Mouse (Mus musculus) thymus, adult 2 months (tissue): Measurements from ENCODE around the gene Dact2. TPM values are rescaled to one million over a fixed set of nuclear protein-coding genes. Genes with fewer than 3 reads are reported as not detected.

Experiments
- DNase-seq: peaks from one replicate; pipeline ENCODE4 v3.0.0; 2021
- H3K27ac ChIP-seq: fragments of 200-500 bp; 2 replicates; pipeline ENCODE4 v1.5.1; 2012; ENCODE audit warnings: low read length, control low read depth; ENCODE audit not compliant: control insufficient read depth, insufficient read depth
- H3K27me3 ChIP-seq: fragments of 200-500 bp; 2 replicates; pipeline ENCODE4 v1.6.1; 2012; ENCODE audit warnings: mild to moderate bottlenecking, low read length, moderate library complexity, mixed read lengths; ENCODE audit not compliant: control insufficient read depth, insufficient read depth
- H3K36me3 ChIP-seq: fragments of 200-500 bp; 2 replicates; pipeline ENCODE4 v1.6.1; 2012; ENCODE audit warnings: mild to moderate bottlenecking, low read length, moderate library complexity; ENCODE audit not compliant: control insufficient read depth, insufficient read depth
- H3K4me1 ChIP-seq: fragments of 200-500 bp; replicated peaks from 2 replicates; pipeline ENCODE4 v1.6.1; 2012; ENCODE audit warnings: low read length; ENCODE audit not compliant: control insufficient read depth, insufficient read depth
- H3K4me3 ChIP-seq: fragments of 200-500 bp; 2 replicates; pipeline ENCODE4 v1.5.1; 2012; ENCODE audit warnings: mild to moderate bottlenecking, low read length, control low read depth, moderate library complexity; ENCODE audit not compliant: control insufficient read depth, insufficient read depth
- CTCF ChIP-seq: fragments of 200-500 bp; IDR thresholded peaks from 2 replicates; pipeline ENCODE4 v1.5.1; 2012; ENCODE audit warnings: mild to moderate bottlenecking, control low read depth, low read length, moderate library complexity, borderline replicate concordance; ENCODE audit not compliant: control insufficient read depth, poor library complexity, insufficient read depth; ENCODE audit errors: extremely low read depth
- POLR2A ChIP-seq: fragments of 200-500 bp; IDR thresholded peaks from 2 replicates; pipeline ENCODE4 v1.6.1; 2012; ENCODE audit warnings: mild to moderate bottlenecking, low read length, control low read depth, moderate library complexity; ENCODE audit not compliant: control insufficient read depth, poor library complexity, insufficient read depth; ENCODE audit errors: extremely low read depth
- WGBS: fragments of 180-500 bp; shearing (Covaris S2); methylation state at CpG from one replicate; pipeline ENCODE4 v1.1.7; 2018; 5-methylcytosine and 5-hydroxymethylcytosine counted together
- polyA plus RNA-seq: library from polyadenylated mRNA; depleted of rRNA; stranded (reverse); fragments of >200 nt; gene quantifications from 2 replicates; pipeline ENCODE4 v1.2.3, GENCODE M21; 2012

The Dact2 gene
- polyA plus RNA-seq, 1 experiment: 45.8 TPM

GRCm38 (mm10) chr17:14173459-14173858 lies 30.6 kb downstream of the Dact2 start:
- TF ChIP-seq CTCF (no peak), POLR2A (no peak)
- Histone ChIP-seq H3K4me1 (no peaks in the 10 kb centered on the region), H3K36me3 (no peaks in the 10 kb centered on the region), H3K27me3 (no peaks in the 10 kb centered on the region), H3K4me3 (no peak overlapping the region), H3K27ac (no peak overlapping the region)
- peak; percentile 16 for DNase-seq
- 81% methylated on average over 1 of the region's 1 CpGs for WGBS

GRCm38 (mm10) chr17:14172731-14173130 lies 31.4 kb downstream of the Dact2 start:
- H3K4me1 ChIP-seq: no peaks in the 10 kb centered on the region
- H3K27me3 ChIP-seq: no peaks in the 10 kb centered on the region
- no peak overlapping the region for H3K27ac ChIP-seq
- no peak for TF ChIP-seq CTCF
- no peak for TF ChIP-seq POLR2A
- peak; percentile 59 for DNase-seq
- H3K4me3 ChIP-seq: no peak overlapping the region
- no peaks in the 10 kb centered on the region for H3K36me3 ChIP-seq

GRCm38 (mm10) chr17:14172184-14172583 lies 31.9 kb downstream of the Dact2 start:
- TF ChIP-seq CTCF (no peak), POLR2A (no peak)
- Histone ChIP-seq H3K4me3 (no peak overlapping the region), H3K36me3 (no peaks in the 10 kb centered on the region), H3K4me1 (no peaks in the 10 kb centered on the region), H3K27me3 (no peaks in the 10 kb centered on the region), H3K27ac (no peak overlapping the region)
- DNase-seq: peak; percentile 30
- WGBS: 76% methylated on average over 3 of the region's 3 CpGs

- TF ChIP-seq CTCF (no peak), POLR2A (no peak)
- 89% methylated on average over 5 of the region's 5 CpGs for WGBS
Observed at GRCm38 (mm10) chr17:14170961-14171479, 33.1 kb downstream of the Dact2 start.

GRCm38 (mm10) chr17:14169431-14169830 lies 34.7 kb downstream of the Dact2 start:
- Histone ChIP-seq H3K4me3 (no peak overlapping the region), H3K27ac (no peak overlapping the region; the same call in 1 of the 2 replicates), H3K4me1 (no peaks in the 10 kb centered on the region), H3K27me3 (no peaks in the 10 kb centered on the region), H3K36me3 (no peaks in the 10 kb centered on the region)
- no peak for TF ChIP-seq POLR2A
- no peak for TF ChIP-seq CTCF
- 92% methylated on average over 11 of the region's 11 CpGs for WGBS
- DNase-seq: no peak

More at GRCm38 (mm10) chr17:14170961-14171479, 33.1 kb downstream of the Dact2 start:
- Histone ChIP-seq H3K27ac (no peak overlapping the region), H3K4me1 (no peaks in the 10 kb centered on the region), H3K27me3 (no peaks in the 10 kb centered on the region), H3K4me3 (no peak overlapping the region), H3K36me3 (no peaks in the 10 kb centered on the region)
- DNase-seq: no peak

- H3K27ac ChIP-seq: no peak overlapping the region
- no peak for TF ChIP-seq POLR2A
- TF ChIP-seq CTCF: no peak
- no peak for DNase-seq
- no peak overlapping the region for H3K4me3 ChIP-seq
- no peaks in the 10 kb centered on the region for H3K4me1 ChIP-seq
- WGBS: 78% methylated on average over 5 of the region's 5 CpGs
- H3K36me3 ChIP-seq: no peaks in the 10 kb centered on the region
- H3K27me3 ChIP-seq: no peaks in the 10 kb centered on the region
Observed at GRCm38 (mm10) chr17:14167594-14167993, 36.5 kb downstream of the Dact2 start.
